Mouse (Mus musculus) lung, postnatal 0 days (tissue): ENCODE measurements at regions not wholly inside any gene's neighbourhood (a gene's known extent, or its start where the extent isn't known, plus 50 kb on each side); places are given as distances from the start of the nearest gene placed in this dataset.

Experiments used
- CTCF ChIP-seq: IDR thresholded peaks from 2 replicates; pipeline ENCODE4 v1.5.1; 2016; ENCODE audit warnings: antibody characterized with exemption, mild to moderate bottlenecking
- EP300 ChIP-seq: IDR thresholded peaks from 2 replicates; pipeline ENCODE4 v1.6.1; 2016; ENCODE audit warnings: antibody characterized with exemption, mild to moderate bottlenecking, control low read depth

GRCm38 (mm10) chr14:105800142-105800925, 96.3 kb downstream of the Spry2 start:
- no peak for TF ChIP-seq CTCF
- TF ChIP-seq EP300, result peak; percentile 89
